Mouse (Mus musculus) stomach, postnatal 0 days (tissue): ENCODE measurements at regions not wholly inside any gene's neighbourhood (a gene's known extent, or its start where the extent isn't known, plus 50 kb on each side); places are given as distances from the start of the nearest gene placed in this dataset.
A peak's percentile ranks its signal among the peaks of the same experiment; 100 is the strongest.

Experiments
- CTCF ChIP-seq: IDR thresholded peaks from 2 replicates; pipeline ENCODE4 v1.5.1; 2016; ENCODE audit warnings: antibody characterized with exemption, low read depth, mild to moderate bottlenecking, moderate library complexity
- EP300 ChIP-seq: optimal IDR thresholded peaks from 2 replicates; pipeline ENCODE3; 2016; ENCODE audit warnings: antibody characterized with exemption

GRCm38 (mm10) chr7:135836808-135837733, 120.9 kb upstream of the Mki67 start:
- TF ChIP-seq CTCF (peak; percentile 86), EP300 (no peak)
